Mouse (Mus musculus) hindbrain, embryonic 16.5 days (tissue): ENCODE data around the gene Soat2. TPM values are rescaled to one million over a fixed set of nuclear protein-coding genes. Genes with fewer than 3 reads are reported as not detected.

Source experiments
- ATAC-seq: fragments of 200-750 bp; cut with Nextera tagmentation; 2 replicates; pipeline ENCODE4 v1.8.0; 2017; ENCODE audit warnings: moderate TSS enrichment, moderate library complexity
- H3K27ac ChIP-seq: fragments of 300-500 bp; sonication (generic); 2 replicates; pipeline ENCODE4 v1.5.1; 2014; ENCODE audit warnings: low read depth, mild to moderate bottlenecking, control low read depth, low read length, moderate library complexity
- H3K27me3 ChIP-seq: fragments of 300-500 bp; sonication (generic); replicated peaks from 2 replicates; pipeline ENCODE4 v1.6.1; 2014; ENCODE audit warnings: low read length; ENCODE audit not compliant: control insufficient read depth, insufficient read depth
- H3K36me3 ChIP-seq: fragments of 300-500 bp; sonication (generic); 2 replicates; pipeline ENCODE4 v1.6.1; 2014; ENCODE audit warnings: mild to moderate bottlenecking, low read length, moderate library complexity, mixed read lengths; ENCODE audit not compliant: control insufficient read depth, insufficient read depth
- H3K4me1 ChIP-seq: fragments of 300-500 bp; sonication (generic); 2 replicates; pipeline ENCODE4 v1.6.1; 2014; ENCODE audit warnings: low read depth, low read length; ENCODE audit not compliant: control insufficient read depth, insufficient read depth
- H3K4me2 ChIP-seq: fragments of 300-500 bp; sonication (generic); 2 replicates; pipeline ENCODE4 v1.6.1; 2014; ENCODE audit warnings: mild to moderate bottlenecking, low read length, control low read depth, moderate library complexity
- H3K4me3 ChIP-seq: fragments of 300-500 bp; sonication (generic); 2 replicates; pipeline ENCODE4 v1.5.1; 2014; ENCODE audit warnings: mild to moderate bottlenecking, low read length, control low read depth, moderate library complexity
- H3K9ac ChIP-seq: fragments of 300-500 bp; sonication (generic); 2 replicates; pipeline ENCODE4 v1.6.1; 2014; ENCODE audit warnings: low read depth, mild to moderate bottlenecking, control low read depth, low read length, moderate library complexity
- H3K9me3 ChIP-seq: fragments of 300-500 bp; sonication (generic); 2 replicates; pipeline ENCODE4 v1.6.1; 2014; ENCODE audit warnings: mild to moderate bottlenecking, low read length, moderate library complexity; ENCODE audit not compliant: control insufficient read depth
- WGBS: fragments of 180-500 bp; shearing (Covaris S2); extraction: QIAGEN DNeasy Blood & Tissue Kit; methylation state at CpG from one replicate; pipeline ENCODE4 v1.1.7; 2014; 5-methylcytosine and 5-hydroxymethylcytosine counted together
- polyA plus RNA-seq: library from polyadenylated mRNA; unstranded; fragments of >200 nt; fragmentation: Nextera tagmentation; extraction: Ambion mirVana; gene quantifications from 2 replicates; pipeline ENCODE4 v1.2.1, GENCODE M21; 2015

The Soat2 gene
- polyA plus RNA-seq, 1 experiment from 2014 or later = not detected

- Histone ChIP-seq H3K36me3 (peaks cover 19% of the 10 kb centered on the region), H3K27ac (no peak overlapping the region)
Observed at GRCm38 (mm10) chr15:102119121-102119830, 31.1 kb upstream of the Soat2 start.

DNA sequence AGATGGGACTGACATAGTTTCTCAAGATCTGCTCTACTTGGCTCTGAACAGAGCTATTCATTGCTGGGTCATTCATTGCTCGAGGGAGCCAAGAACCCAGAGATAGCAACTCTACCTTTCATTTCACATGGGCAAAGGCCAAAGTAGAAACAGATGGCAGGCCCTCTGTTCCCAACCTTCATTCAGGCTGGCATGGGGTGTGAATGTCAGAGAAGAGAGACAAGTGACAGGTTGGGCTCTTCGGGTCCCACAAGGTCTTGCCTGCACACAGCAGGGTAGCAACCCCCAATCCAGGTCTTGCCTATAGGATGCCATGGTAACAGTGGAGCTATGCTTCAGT lies 30.5 kb upstream of the Soat2 start:
- Histone ChIP-seq H3K4me2 (no peak overlapping the region), H3K9me3 (no peaks in the 10 kb centered on the region), H3K27ac (no peak overlapping the region), H3K9ac (no peak overlapping the region), H3K4me1 (peaks cover 18% of the 10 kb centered on the region), H3K27me3 (no peaks in the 10 kb centered on the region), H3K4me3 (no peak overlapping the region), H3K36me3 (peaks cover 24% of the 10 kb centered on the region)
- no peak for ATAC-seq
- 77% methylated on average over 2 of the region's 2 CpGs for WGBS

More at GRCm38 (mm10) chr15:102119121-102119830, 31.1 kb upstream of the Soat2 start:
- 68% methylated on average over 8 of the region's 8 CpGs for WGBS
- no peak overlapping the region for H3K9ac ChIP-seq
- peaks cover 18% of the 10 kb centered on the region for H3K4me1 ChIP-seq
- H3K9me3 ChIP-seq = no peaks in the 10 kb centered on the region
- no peaks in the 10 kb centered on the region for H3K27me3 ChIP-seq
- ATAC-seq = no peak
- no peak overlapping the region for H3K4me3 ChIP-seq
- H3K4me2 ChIP-seq = no peak overlapping the region

DNA sequence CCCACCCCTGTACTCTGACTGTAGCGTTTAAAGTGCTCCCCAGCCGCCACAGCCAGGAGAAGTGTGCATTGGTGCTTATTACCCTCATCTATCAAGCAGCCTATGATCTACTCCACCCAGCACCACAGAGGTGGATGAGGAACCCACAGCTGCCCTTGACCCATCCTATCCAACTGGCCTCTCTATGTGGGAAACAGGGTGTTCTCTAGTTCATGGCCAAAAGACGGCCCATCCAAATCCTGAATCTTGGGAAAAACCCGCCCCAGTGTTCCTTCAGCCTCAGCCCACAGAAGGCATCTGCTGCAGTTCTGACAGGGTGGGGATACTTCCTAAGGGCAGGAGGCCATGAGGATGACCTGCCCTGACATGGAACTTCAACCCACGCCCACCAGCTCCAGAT lies 29.8 kb upstream of the Soat2 start:
- Histone ChIP-seq H3K4me2 (no peak overlapping the region), H3K27me3 (no peaks in the 10 kb centered on the region), H3K27ac (no peak overlapping the region), H3K9me3 (no peaks in the 10 kb centered on the region), H3K9ac (no peak overlapping the region), H3K36me3 (peaks cover 27% of the 10 kb centered on the region), H3K4me3 (no peak overlapping the region), H3K4me1 (peaks cover 18% of the 10 kb centered on the region)
- WGBS = 78% methylated on average over 5 of the region's 5 CpGs
- no peak for ATAC-seq

GRCm38 (mm10) chr15:102126303-102126702 lies 24.0 kb upstream of the Soat2 start:
- H3K27me3 ChIP-seq = no peaks in the 10 kb centered on the region
- H3K4me1 ChIP-seq = no peaks in the 10 kb centered on the region; the same call in 1 of the 2 replicates
- no peak overlapping the region for H3K9ac ChIP-seq
- H3K4me3 ChIP-seq = no peak overlapping the region
- no peaks in the 10 kb centered on the region for H3K9me3 ChIP-seq
- H3K36me3 ChIP-seq = peaks cover 41% of the 10 kb centered on the region
- WGBS = 43% methylated on average over 2 of the region's 2 CpGs
- H3K4me2 ChIP-seq = no peak overlapping the region
- ATAC-seq = no peak
- H3K27ac ChIP-seq = no peak overlapping the region

DNA sequence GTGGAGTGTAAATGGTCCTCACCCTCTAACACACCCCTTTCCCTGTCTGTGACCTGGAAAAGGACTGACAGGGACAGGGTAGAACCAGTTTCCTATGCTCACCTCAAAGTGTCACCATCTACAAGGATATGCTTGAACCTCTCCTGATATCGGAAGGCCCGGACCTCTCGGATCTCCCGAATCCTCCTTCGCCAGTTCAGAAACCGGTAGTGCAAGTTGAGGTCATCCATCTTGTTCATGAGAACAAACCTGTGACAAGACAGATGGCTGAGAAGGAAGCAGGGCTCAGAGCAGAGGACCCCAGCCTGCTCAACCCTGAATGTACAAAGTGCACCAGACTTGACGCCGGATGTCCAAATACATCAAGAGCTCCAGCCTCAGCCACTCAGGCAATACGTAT lies 17.0 kb upstream of the Soat2 start:
- H3K4me3 ChIP-seq = no peak overlapping the region
- H3K9me3 ChIP-seq = no peaks in the 10 kb centered on the region
- peaks cover 13% of the 10 kb centered on the region for H3K4me1 ChIP-seq
- no peak overlapping the region for H3K4me2 ChIP-seq
- no peak for ATAC-seq
- no peak overlapping the region for H3K27ac ChIP-seq
- 85% methylated on average over 9 of the region's 9 CpGs for WGBS
- peaks cover 26% of the 10 kb centered on the region for H3K36me3 ChIP-seq
- H3K9ac ChIP-seq = no peak overlapping the region
- H3K27me3 ChIP-seq = no peaks in the 10 kb centered on the region

DNA sequence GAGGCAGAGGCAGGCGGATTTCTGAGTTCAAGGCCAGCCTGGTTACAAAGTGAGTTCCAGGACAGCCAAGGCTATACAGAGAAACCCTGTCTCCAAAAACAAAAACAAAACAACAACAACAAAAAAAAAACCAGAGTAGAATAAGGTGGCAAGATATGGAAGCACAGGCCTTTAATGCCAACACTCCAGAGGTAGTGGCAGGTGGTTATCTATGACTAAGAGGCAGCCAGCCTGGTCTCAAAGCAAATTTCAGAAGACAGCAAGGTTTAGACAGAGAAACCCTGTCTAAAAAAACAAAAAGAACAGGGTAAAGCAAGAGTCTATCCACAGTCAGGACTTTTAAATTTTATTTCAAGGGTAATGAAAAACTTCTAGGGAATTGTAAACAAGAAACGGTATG lies 15.6 kb upstream of the Soat2 start:
- no peak overlapping the region; the same call in 1 of the 2 replicates for H3K4me3 ChIP-seq
- ATAC-seq = no peak
- H3K36me3 ChIP-seq = peaks cover 23% of the 10 kb centered on the region
- peak overlapping the region; percentile 64 for H3K4me2 ChIP-seq
- H3K9me3 ChIP-seq = no peaks in the 10 kb centered on the region
- H3K9ac ChIP-seq = no peak overlapping the region
- H3K27me3 ChIP-seq = no peaks in the 10 kb centered on the region
- peaks cover 13% of the 10 kb centered on the region for H3K4me1 ChIP-seq
- H3K27ac ChIP-seq = no peak overlapping the region
- WGBS = 85% methylated on average over 2 of the region's 2 CpGs

DNA sequence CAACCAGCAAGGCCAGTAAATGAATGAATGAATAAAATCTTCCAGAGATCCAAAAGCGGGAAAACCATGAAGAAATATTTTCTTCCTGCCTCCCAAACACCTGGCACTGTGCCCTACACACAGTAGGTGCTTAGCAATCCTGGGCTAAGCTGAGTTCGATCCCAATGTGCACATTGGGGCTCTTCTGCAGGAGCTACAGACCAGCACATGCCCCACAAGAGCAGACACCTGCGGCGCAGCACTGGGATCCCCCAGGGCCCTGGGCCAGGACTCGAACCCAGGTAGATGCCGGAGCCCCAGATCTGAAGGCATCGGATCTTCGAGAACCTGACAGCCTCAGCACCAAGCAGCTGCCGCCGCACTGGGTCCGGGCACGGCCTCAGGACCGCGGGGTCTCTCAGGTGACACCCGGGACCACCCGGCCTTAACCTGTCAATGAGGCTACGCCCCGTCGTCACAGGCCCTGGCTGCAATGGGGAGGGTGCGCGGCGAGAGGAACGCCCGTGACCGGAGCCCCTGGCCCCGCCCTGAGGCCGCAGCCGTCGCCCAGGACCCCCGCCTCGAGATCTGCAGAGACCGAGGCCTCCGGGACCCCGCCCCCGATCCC lies 14.7 kb upstream of the Soat2 start:
- peak overlapping the region; percentile 88 for H3K27ac ChIP-seq
- WGBS = 4% methylated on average over 27 of the region's 35 CpGs
- H3K4me2 ChIP-seq = peak overlapping the region; percentile 64
- no peaks in the 10 kb centered on the region for H3K27me3 ChIP-seq
- H3K4me1 ChIP-seq = peaks cover 13% of the 10 kb centered on the region
- peak overlapping the region; percentile 95 for H3K9ac ChIP-seq
- peaks cover 14% of the 10 kb centered on the region for H3K36me3 ChIP-seq
- H3K9me3 ChIP-seq = no peaks in the 10 kb centered on the region
- peak; percentile 77 for ATAC-seq
- H3K4me3 ChIP-seq = peak overlapping the region; percentile 86

DNA sequence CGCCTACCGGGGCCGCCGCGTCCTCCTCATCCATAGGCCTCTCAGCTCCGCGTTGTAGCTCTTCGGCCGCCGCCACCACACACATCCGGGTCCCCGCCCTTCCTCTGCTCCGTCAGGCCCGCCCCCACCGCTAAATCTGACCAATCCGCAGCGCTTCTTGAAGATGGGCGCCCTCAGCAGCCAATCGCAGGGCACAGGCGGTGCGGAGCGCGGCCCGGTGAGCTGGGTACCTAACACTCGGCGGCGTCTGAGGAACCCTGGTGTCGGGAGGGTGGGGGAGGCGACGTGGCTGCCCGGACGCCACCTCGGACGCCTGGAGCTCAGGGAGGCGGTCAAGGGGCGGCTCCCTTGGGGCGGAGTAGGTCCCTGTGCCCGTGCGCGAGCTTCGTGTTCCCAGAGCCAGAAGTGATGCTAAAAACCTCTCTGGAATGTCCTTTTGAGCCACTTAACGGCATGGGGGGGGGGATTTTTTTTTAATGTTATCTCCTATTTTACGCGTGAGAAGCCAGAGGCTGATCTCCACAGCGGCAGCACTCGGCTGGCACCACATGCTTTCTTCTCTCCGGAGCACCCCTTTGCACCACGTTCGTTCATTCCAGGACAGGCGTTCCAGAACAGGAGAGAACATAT lies 14.1 kb upstream of the Soat2 start, which contains the start of gene Spryd3:
Gene Spryd3 (minus strand): TSS at position 106 of the 630 bp plus-strand sequence.
- Histone ChIP-seq H3K9me3 (no peaks in the 10 kb centered on the region), H3K27me3 (no peaks in the 10 kb centered on the region), H3K9ac (peak within 1 kb of the TSS; percentile 95), H3K4me1 (peaks cover 13% of the 10 kb centered on the region), H3K4me2 (peak within 1 kb of the TSS; percentile 64), H3K36me3 (peaks cover 10% of the 10 kb centered on the region; the same call in 1 of the 2 replicates), H3K4me3 (peak within 1 kb of the TSS; percentile 86), H3K27ac (peak within 1 kb of the TSS; percentile 88)
- 0% methylated on average over 50 of the region's 50 CpGs for WGBS
- ATAC-seq = peak; percentile 99

DNA sequence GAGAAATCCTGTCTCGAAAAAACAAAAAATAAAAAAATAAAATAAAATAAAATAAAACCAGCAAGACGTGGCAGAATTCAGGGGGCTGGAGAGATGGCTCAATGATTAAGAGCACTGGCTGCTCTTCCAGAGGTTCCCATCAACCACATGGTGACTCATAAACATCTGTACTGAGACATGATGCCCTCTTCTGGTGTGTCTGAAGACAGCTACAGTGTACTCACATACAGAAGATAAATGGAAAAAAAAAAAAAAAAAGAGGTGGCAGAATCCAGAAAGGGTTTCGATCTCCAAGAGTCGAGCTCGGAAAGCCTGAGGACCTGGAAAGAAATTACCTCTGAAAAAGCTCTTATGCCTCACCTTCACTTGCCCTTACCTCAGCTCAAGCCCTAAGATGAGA lies 9.2 kb upstream of the Soat2 start:
- no peak overlapping the region for H3K27ac ChIP-seq
- H3K27me3 ChIP-seq = peaks cover 26% of the 10 kb centered on the region
- H3K4me3 ChIP-seq = no peak overlapping the region
- no peak overlapping the region for H3K4me2 ChIP-seq
- 91% methylated on average over 5 of the region's 5 CpGs for WGBS
- H3K9me3 ChIP-seq = no peaks in the 10 kb centered on the region
- no peak overlapping the region for H3K9ac ChIP-seq
- H3K36me3 ChIP-seq = no peaks in the 10 kb centered on the region
- no peak for ATAC-seq
- H3K4me1 ChIP-seq = peaks cover 6% of the 10 kb centered on the region
